Mouse (Mus musculus): Measurements from ENCODE around the gene Cx3cr1.

DNA sequence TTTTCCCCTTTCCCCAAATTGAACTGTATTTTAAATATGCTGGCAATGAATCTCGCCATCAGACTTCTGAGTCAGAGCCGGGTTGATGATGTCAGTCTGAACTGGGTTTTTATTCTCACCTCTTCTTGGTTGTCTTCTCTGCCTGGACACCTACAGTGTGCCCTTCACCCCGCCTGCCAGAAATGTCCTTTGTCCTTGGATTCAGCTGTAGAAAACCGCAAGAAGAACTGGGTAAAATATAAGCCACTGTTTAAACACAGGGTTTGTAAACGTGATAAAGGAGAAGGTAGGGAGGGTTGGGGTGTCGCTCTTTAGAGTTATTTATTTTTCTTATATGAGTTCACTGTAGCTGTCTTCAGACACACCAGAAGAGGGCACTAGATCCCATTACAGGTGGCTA lies 37.0 kb downstream of the Cx3cr1 start:
- no peak for TF ChIP-seq CTCF (conservative IDR thresholded peaks at IDR 0.05; ENCODE audit: low read length)
- no peak for TF ChIP-seq POU5F1 (IDR thresholded peaks at IDR 0.05; ENCODE audit: borderline replicate concordance, low read length)
- no peak for TF ChIP-seq NANOG (IDR thresholded peaks at IDR 0.05; ENCODE audit: borderline replicate concordance, low read length)
